Mouse (Mus musculus) embryonic facial prominence, embryonic 15.5 days (tissue): ENCODE results near the gene Ank2. TPM values are rescaled to one million over a fixed set of nuclear protein-coding genes. Genes with fewer than 3 reads are reported as not detected.

Experiments used
- ATAC-seq: fragments of 200-750 bp; cut with Nextera tagmentation; 2 replicates; pipeline ENCODE4 v1.8.0; 2017; ENCODE audit warnings: low read depth, moderate TSS enrichment; ENCODE audit not compliant: insufficient number of reproducible peaks, low FRiP score, low TSS enrichment
- H3K27ac ChIP-seq: fragments of 300-500 bp; sonication (generic); replicated peaks from 2 replicates; pipeline ENCODE4 v1.5.1; 2015; ENCODE audit warnings: mild to moderate bottlenecking, inconsistent platforms
- H3K27me3 ChIP-seq: fragments of 300-500 bp; sonication (generic); 2 replicates; pipeline ENCODE4 v1.6.1; 2015; ENCODE audit warnings: inconsistent platforms
- H3K36me3 ChIP-seq: fragments of 300-500 bp; sonication (generic); 2 replicates; pipeline ENCODE4 v1.6.1; 2015; ENCODE audit warnings: mild to moderate bottlenecking, inconsistent platforms
- H3K4me1 ChIP-seq: fragments of 300-500 bp; sonication (generic); 2 replicates; pipeline ENCODE4 v1.6.1; 2015; ENCODE audit warnings: inconsistent platforms
- H3K4me2 ChIP-seq: fragments of 300-500 bp; sonication (generic); replicated peaks from 2 replicates; pipeline ENCODE4 v1.6.1; 2015; ENCODE audit warnings: mild to moderate bottlenecking, inconsistent platforms
- H3K4me3 ChIP-seq: fragments of 300-500 bp; sonication (generic); replicated peaks from 2 replicates; pipeline ENCODE4 v1.5.1; 2015; ENCODE audit warnings: mild to moderate bottlenecking, inconsistent platforms
- H3K9ac ChIP-seq: fragments of 300-500 bp; sonication (generic); 2 replicates; pipeline ENCODE4 v1.6.1; 2015; ENCODE audit warnings: inconsistent platforms
- H3K9me3 ChIP-seq: fragments of 300-500 bp; sonication (generic); replicated peaks from 2 replicates; pipeline ENCODE4 v1.6.1; 2016; ENCODE audit warnings: inconsistent platforms
- WGBS: fragments of 180-500 bp; shearing (Covaris S2); methylation state at CpG from one replicate; pipeline ENCODE4 v1.1.7; 2015; 5-methylcytosine and 5-hydroxymethylcytosine counted together
- polyA plus RNA-seq: library from polyadenylated mRNA; unstranded; fragments of >200 nt; fragmentation: Nextera tagmentation; extraction: Ambion mirVana; gene quantifications from 2 replicates; pipeline ENCODE4 v1.2.1, GENCODE M21; 2015

The Ank2 gene
- polyA plus RNA-seq, 1 experiment from 2014 or later, result 32.4 TPM

DNA sequence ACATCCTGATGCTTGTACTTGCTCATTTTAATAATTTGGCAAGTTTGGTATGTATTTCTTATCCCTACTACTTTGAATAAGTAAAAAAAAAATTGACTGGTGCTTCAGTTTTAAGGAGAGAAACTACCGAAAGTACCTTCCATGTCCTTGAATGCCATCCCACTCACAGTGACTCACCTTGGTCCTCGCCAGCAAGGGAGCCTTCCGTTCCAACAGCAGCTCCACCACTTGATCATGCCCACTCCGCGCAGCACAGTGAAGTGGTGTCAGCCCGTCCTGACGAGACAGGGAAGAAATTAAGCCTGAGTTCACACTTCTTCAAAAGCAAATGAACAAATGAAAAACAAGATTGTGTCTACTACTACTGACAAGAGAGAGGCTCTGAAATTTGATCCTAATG lies 460.6 kb downstream of the Ank2 start:
- Histone ChIP-seq H3K4me2 (no peak overlapping the region), H3K9ac (no peak overlapping the region), H3K36me3 (no peaks in the 10 kb centered on the region), H3K9me3 (no peaks in the 10 kb centered on the region), H3K27ac (no peak overlapping the region), H3K4me1 (no peaks in the 10 kb centered on the region), H3K27me3 (no peaks in the 10 kb centered on the region), H3K4me3 (no peak overlapping the region)
- WGBS, result 72% methylated on average over 7 of the region's 7 CpGs
- no peak for ATAC-seq

DNA sequence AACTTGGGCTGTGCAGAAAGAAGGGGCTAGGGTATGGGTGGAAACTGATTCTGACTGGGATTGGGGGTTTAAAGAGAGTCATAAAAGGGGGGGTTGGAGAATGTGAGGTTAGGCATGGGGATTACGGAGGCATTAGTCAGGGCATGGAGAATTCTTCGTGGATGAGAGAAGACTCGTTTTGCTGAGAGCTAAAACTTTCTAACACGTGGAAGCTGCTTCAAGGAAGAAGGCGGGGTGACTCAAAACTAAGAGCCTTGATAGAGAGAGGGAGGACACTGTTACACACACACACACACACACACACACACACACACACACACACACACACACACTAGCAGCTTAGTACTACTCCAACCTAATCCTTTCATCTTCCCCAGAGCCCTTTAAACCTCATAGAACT lies 463.0 kb downstream of the Ank2 start:
- Histone ChIP-seq H3K27ac (no peak overlapping the region), H3K4me1 (no peaks in the 10 kb centered on the region), H3K27me3 (no peaks in the 10 kb centered on the region), H3K9ac (no peak overlapping the region), H3K4me3 (no peak overlapping the region), H3K9me3 (no peaks in the 10 kb centered on the region), H3K4me2 (no peak overlapping the region), H3K36me3 (peaks cover 5% of the 10 kb centered on the region; the same call in 1 of the 2 replicates)
- no peak for ATAC-seq
- 64% methylated on average over 5 of the region's 5 CpGs for WGBS

DNA sequence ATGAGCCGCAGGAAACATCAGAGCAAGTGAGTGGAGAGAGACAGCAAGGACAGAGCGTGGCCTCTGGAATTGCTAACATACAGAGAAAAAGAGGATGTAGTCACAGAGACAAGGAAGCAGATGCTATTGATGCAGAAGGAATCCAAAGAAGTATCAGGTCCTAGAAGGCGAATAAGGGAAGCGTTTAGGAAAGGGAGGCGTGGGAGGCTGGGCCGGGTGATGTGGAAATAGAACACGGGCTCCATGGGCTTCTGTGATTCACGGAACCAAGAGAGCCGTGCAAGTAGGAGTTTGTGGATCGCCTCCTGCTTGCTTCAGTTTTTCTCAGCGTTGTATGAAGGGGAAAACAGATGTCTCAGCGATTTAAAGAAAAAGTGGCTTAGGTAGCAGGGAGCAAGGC lies 463.6 kb downstream of the Ank2 start:
- Histone ChIP-seq H3K4me3 (no peak overlapping the region), H3K27me3 (no peaks in the 10 kb centered on the region), H3K36me3 (peaks cover 5% of the 10 kb centered on the region; the same call in 1 of the 2 replicates), H3K9me3 (no peaks in the 10 kb centered on the region), H3K4me1 (no peaks in the 10 kb centered on the region), H3K9ac (no peak overlapping the region), H3K4me2 (no peak overlapping the region), H3K27ac (no peak overlapping the region)
- WGBS, result 74% methylated on average over 12 of the region's 12 CpGs
- no peak for ATAC-seq

- H3K4me2 ChIP-seq, result no peak overlapping the region
- ATAC-seq, result no peak
- WGBS, result 70% methylated on average over 3 of the region's 3 CpGs
These were observed 464.2 kb downstream of the Ank2 start for GRCm38 (mm10) chr3:127034983-127035382.

DNA sequence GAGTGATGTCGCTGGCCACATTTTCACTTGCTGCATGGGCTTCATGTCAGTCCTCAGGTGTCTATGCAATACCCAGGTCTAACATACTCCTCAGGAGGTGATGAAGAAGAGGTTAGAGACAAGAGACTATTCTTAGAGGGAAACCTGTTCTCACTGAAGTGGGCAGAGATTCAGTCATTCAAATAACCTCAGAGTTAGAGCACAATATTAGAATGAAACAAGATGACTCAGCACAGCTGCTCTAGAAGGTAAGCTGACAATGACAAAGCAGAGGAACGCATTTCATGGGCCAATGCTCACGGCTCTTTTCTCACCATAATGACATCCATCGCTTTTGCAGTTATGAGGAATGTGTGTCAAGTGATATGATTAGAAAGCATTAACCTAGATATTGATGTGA lies 475.2 kb downstream of the Ank2 start:
- Histone ChIP-seq H3K36me3 (no peaks in the 10 kb centered on the region), H3K9ac (no peak overlapping the region), H3K4me2 (no peak overlapping the region), H3K4me3 (no peak overlapping the region), H3K27me3 (no peaks in the 10 kb centered on the region), H3K9me3 (no peaks in the 10 kb centered on the region), H3K4me1 (peaks cover 6% of the 10 kb centered on the region; the same call in 1 of the 2 replicates), H3K27ac (no peak overlapping the region)
- WGBS, result 87% methylated on average over 4 of the region's 4 CpGs
- no peak for ATAC-seq

More at GRCm38 (mm10) chr3:127034983-127035382, 464.2 kb downstream of the Ank2 start:
- H3K27me3 ChIP-seq, result no peaks in the 10 kb centered on the region
- H3K27ac ChIP-seq, result no peak overlapping the region
- H3K9me3 ChIP-seq, result no peaks in the 10 kb centered on the region
- H3K4me3 ChIP-seq, result no peak overlapping the region
- peaks cover 5% of the 10 kb centered on the region; the same call in 1 of the 2 replicates for H3K36me3 ChIP-seq
- no peaks in the 10 kb centered on the region for H3K4me1 ChIP-seq
- no peak overlapping the region for H3K9ac ChIP-seq

- H3K4me1 ChIP-seq, result peaks cover 7% of the 10 kb centered on the region; the same call in 1 of the 2 replicates
- no peak overlapping the region for H3K4me3 ChIP-seq
- H3K4me2 ChIP-seq, result no peak overlapping the region
- H3K27ac ChIP-seq, result 0 out of 2 replicates have a peak overlapping the region, but pooled peaks have one; percentile 22
- H3K9ac ChIP-seq, result no peak overlapping the region
- no peak for ATAC-seq
- no peaks in the 10 kb centered on the region for H3K36me3 ChIP-seq
- no peaks in the 10 kb centered on the region for H3K27me3 ChIP-seq
- H3K9me3 ChIP-seq, result no peaks in the 10 kb centered on the region
- 70% methylated on average over 1 of the region's 1 CpGs for WGBS
These were observed 479.0 kb downstream of the Ank2 start for GRCm38 (mm10) chr3:127020167-127020566.

GRCm38 (mm10) chr3:127019728-127020127 lies 479.4 kb downstream of the Ank2 start:
- Histone ChIP-seq H3K4me1 (peaks cover 7% of the 10 kb centered on the region; the same call in 1 of the 2 replicates), H3K27me3 (no peaks in the 10 kb centered on the region), H3K4me3 (no peak overlapping the region), H3K9me3 (no peaks in the 10 kb centered on the region), H3K9ac (no peak overlapping the region), H3K27ac (peak overlapping the region; percentile 78), H3K36me3 (no peaks in the 10 kb centered on the region), H3K4me2 (no peak overlapping the region)
- ATAC-seq, result no peak
- whole genome bisulfite sequencing, result 60% methylated on average over 3 of the region's 3 CpGs

DNA sequence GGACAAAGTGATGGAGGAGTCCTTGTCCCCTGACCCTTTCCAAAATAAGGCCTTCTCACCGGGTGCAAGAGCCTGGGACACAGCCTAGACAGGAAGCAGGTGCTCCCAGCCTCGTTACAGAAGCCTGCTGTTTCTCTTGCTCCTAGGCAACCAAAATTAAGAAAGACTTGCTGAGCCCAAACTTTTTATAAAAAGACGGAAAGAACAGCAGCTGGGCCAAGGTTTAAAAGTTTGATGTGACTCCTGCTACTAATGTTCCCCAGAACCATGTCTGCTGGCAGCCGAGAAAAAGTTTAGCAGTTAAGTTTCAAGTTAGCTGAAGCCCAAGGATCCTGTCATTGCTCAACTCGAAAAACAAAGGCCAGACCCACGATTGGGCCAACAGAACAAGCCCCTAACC lies 480.0 kb downstream of the Ank2 start:
- 26% methylated on average over 6 of the region's 6 CpGs for WGBS
- ATAC-seq, result no peak
- peak overlapping the region; percentile 78 for H3K27ac ChIP-seq
- H3K4me3 ChIP-seq, result no peak overlapping the region
- H3K4me2 ChIP-seq, result no peak overlapping the region
- H3K27me3 ChIP-seq, result no peaks in the 10 kb centered on the region
- H3K9ac ChIP-seq, result no peak overlapping the region
- H3K4me1 ChIP-seq, result peaks cover 7% of the 10 kb centered on the region; the same call in 1 of the 2 replicates
- H3K36me3 ChIP-seq, result no peaks in the 10 kb centered on the region
- no peaks in the 10 kb centered on the region for H3K9me3 ChIP-seq

- Histone ChIP-seq H3K27ac (no peak overlapping the region), H3K4me1 (peaks cover 7% of the 10 kb centered on the region; the same call in 1 of the 2 replicates), H3K27me3 (no peaks in the 10 kb centered on the region), H3K9me3 (no peaks in the 10 kb centered on the region), H3K36me3 (no peaks in the 10 kb centered on the region), H3K9ac (no peak overlapping the region), H3K4me3 (no peak overlapping the region), H3K4me2 (no peak overlapping the region)
- WGBS, result 63% methylated on average over 3 of the region's 3 CpGs
- no peak for ATAC-seq
These were observed 481.6 kb downstream of the Ank2 start for GRCm38 (mm10) chr3:127017523-127017922.

DNA sequence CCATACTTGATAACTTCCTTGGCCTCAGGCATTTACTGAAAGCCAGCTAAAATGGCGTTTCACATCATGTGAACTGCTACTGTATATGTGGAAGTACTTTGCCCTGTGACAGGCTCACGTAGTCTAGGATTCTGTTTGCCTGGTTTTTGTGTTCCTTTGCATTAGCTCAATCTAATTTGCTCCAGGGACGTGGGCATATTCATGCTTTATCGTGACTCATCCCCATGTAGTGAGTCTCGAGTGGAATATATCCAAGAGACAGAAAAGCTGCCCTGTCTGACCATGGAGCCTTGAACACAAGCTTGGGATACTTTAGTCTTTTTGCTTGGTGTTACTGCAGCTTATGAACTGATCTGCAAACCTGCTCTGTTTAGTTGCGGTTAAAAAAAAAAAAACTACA lies 483.6 kb downstream of the Ank2 start:
- no peaks in the 10 kb centered on the region for H3K27me3 ChIP-seq
- no peak overlapping the region for H3K9ac ChIP-seq
- H3K27ac ChIP-seq, result no peak overlapping the region
- H3K36me3 ChIP-seq, result no peaks in the 10 kb centered on the region
- H3K4me1 ChIP-seq, result peaks cover 7% of the 10 kb centered on the region; the same call in 1 of the 2 replicates
- 81% methylated on average over 6 of the region's 6 CpGs for WGBS
- H3K4me2 ChIP-seq, result no peak overlapping the region
- H3K4me3 ChIP-seq, result no peak overlapping the region
- H3K9me3 ChIP-seq, result no peaks in the 10 kb centered on the region
- ATAC-seq, result no peak

GRCm38 (mm10) chr3:127015175-127015574 lies 484.0 kb downstream of the Ank2 start:
- no peak overlapping the region for H3K27ac ChIP-seq
- H3K9me3 ChIP-seq, result no peaks in the 10 kb centered on the region
- no peak overlapping the region for H3K4me2 ChIP-seq
- H3K36me3 ChIP-seq, result no peaks in the 10 kb centered on the region
- ATAC-seq, result no peak
- H3K4me1 ChIP-seq, result peaks cover 7% of the 10 kb centered on the region; the same call in 1 of the 2 replicates
- H3K27me3 ChIP-seq, result no peaks in the 10 kb centered on the region
- whole genome bisulfite sequencing, result 79% methylated on average over 6 of the region's 6 CpGs
- no peak overlapping the region for H3K9ac ChIP-seq
- no peak overlapping the region for H3K4me3 ChIP-seq

DNA sequence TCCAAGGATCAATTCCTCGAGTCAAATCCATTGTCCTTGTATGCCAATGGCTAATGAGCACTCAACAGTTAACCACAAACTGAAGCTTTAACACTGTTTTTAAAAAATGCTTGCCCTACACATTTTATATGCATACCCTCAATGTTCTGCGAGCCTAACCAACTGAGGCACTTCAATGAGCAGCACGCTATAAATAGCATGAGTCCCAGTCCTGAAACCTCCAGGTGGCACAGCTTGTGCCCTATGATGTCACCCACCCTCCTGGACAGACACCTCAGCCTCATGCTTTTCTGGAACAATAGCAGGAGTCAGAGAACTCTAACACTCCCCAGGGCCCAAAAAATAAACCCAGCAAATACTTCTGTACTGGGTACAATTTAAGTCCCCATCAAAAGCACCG lies 485.2 kb downstream of the Ank2 start:
- no peak overlapping the region for H3K27ac ChIP-seq
- no peak for ATAC-seq
- WGBS, result 76% methylated on average over 4 of the region's 4 CpGs

More for the DNA sequence above, 485.2 kb downstream of the Ank2 start:
- Histone ChIP-seq H3K36me3 (no peaks in the 10 kb centered on the region), H3K4me2 (no peak overlapping the region), H3K27me3 (no peaks in the 10 kb centered on the region), H3K4me1 (0 out of 2 replicates have a peak, but pooled peaks cover 1% of the 10 kb centered on the region), H3K4me3 (no peak overlapping the region), H3K9ac (no peak overlapping the region), H3K9me3 (no peaks in the 10 kb centered on the region)
